Mouse (Mus musculus) megakaryocyte, adult 5-6 weeks (primary cell): Measurements from ENCODE around the gene Slc4a4. TPM values are rescaled to one million over a fixed set of nuclear protein-coding genes. Genes with fewer than 3 reads are reported as not detected.
"Not testable (repeated sequence)": the region's sequence is repeated elsewhere in the genome, so short reads cannot be mapped to it uniquely, and the experiment has no call there.

ENCODE experiments used
- ATAC-seq: 2 replicates; pipeline ENCODE4 v1.8.0; 2016; ENCODE audit warnings: mild to moderate bottlenecking, inconsistent platforms; ENCODE audit not compliant: poor library complexity, severe bottlenecking
- total RNA-seq, 2 experiments: library from RNA; stranded (forward) in 1 of 2; stranded (reverse) in 1 of 2; fragments of 153-499, 151-499 nt in 1 of 2; fragments of 221-1000, 200-1000 nt in 1 of 2; gene quantifications; 2 replicates each; pipeline versions ENCODE4 v1.2.3 to v1.2.4; 2015 to 2017

Gene Slc4a4
- total RNA-seq, 2 experiments from 2014 or later, result not detected

DNA sequence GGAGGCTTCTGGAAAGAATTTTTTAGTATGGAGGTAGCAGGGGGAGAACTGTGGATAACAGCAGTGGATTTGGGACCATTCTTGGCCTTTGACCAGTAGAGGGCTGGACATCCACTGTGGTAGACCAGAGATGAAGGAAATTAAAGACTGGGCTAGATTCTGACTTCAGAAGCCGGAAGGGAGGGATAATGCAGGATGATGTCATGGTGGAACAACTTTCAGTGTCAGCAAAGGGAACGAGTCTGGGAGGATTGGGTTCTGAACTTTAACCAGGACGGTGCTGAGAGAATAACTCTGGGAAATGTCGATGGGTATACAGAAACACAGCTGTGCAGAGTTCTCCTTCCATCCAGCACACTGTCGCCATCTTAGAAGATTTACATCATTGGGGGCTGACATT lies 175.7 kb downstream of the Slc4a4 start:
- no peak for ATAC-seq

DNA sequence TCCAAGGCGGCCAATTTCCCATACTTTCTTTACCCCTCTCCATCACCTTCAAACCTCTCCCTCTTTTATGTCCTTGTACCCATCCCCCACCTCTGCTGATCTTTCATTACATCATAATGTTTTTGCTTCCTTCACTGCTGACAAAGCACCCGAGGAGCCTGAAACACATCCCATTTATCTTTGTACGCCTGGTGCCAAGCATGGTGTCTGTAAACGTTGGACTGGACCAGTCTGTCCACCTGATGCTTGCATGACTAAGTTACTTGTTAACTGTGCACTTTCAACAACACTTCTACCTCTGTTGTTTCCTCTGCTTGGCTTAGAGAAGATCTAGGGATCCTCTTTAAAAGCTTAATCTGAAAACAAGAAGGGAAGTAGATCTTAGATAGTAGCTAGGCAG lies 180.5 kb downstream of the Slc4a4 start:
- no peak for ATAC-seq

DNA sequence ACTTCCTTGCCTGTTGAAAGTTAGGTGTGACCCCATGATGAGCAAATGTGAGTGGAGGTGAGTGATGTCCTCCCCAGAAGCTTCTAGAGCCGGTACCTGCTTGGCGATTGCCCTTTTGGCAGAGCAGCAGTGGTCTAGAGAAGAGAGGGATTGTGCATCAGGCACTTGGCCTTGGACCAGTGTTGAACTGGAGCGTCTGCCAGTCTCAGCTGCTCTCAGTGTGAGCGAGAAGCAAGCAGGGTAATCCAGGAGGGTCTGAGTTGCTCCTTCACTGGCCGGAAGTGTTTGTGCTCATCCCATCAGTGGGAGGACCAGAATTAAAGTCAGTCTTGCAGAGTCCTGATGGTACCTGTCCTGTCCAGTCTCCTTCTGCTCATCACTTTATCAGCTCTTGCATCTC lies 181.5 kb downstream of the Slc4a4 start:
- no peak for ATAC-seq

DNA sequence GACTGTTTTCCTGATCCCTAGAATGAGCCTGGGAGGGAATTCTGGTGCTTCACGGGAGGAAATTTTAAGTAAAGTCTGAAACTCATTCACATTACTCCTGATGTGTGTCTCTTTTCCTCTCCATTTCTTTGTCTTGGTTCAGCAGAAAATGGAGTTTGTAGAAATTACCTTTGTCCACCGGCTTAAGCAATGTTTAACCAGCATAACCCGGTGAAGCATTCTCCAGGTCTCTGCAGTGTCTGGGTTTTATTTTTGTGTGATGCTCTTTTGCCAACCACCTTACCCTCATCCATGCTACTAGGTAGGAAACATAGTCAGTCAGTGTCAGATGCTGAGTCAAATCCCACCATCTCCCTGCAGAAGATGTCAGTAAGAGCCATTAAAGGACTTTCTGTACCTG lies 183.4 kb downstream of the Slc4a4 start:
- ATAC-seq, result no peak

DNA sequence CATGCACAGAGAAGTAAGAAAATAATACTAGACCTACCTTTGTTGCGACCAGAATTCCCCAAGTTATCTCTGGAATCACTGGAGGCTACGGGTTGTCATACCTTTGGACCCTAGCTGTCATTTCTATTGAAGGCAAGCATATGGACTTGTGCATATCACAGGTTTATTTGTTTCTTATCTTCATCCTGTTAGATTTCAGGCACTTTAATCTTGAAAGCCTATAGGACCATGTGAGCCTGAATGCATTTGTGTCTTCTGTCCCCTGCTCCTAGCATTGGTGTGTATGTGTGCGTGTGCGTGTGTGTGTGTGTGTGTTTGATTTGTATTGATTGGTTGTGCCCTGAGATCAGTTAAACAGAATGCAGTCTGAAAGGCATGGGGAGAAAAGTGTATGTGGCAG lies 185.3 kb downstream of the Slc4a4 start:
- no peak for ATAC-seq

DNA sequence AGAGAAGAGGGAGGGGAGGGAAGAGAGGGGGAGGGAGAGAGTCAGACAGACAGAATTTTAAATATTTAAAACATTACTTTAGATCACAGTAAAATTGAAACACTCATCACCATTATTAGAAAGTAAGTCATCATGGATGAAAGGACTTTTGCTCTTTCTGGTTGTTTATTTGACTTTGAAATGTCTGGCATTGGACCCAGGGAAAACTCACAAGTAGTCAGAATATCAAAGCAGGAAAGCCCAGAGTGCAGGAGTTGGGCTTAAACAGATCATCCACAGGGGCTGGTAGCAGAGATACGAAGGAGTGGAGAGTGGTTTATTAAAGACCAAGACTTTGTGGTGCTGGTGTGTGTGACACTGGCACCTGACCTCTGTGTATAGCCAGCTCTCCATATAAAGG lies 191.1 kb downstream of the Slc4a4 start:
- no peak for ATAC-seq

DNA sequence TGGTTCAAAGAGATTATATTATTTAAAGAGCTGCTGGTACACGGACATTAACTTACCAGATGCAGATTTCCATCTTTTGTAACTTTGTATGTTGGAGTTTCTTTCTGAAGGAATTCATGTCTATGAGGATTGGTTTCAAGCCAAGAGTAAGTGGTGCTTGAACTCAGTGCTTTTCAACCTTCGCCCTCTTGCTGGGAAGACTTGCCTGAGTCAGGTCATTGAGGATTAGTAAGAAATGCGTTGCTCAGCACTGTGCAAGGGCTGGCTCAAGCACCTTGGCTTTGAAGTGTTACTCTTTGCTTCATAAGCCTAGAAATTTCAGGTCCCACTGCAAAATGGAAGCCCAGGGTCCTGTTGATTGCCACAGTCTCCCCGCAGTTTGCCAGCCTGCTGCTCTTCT lies 196.9 kb downstream of the Slc4a4 start:
- no peak for ATAC-seq

DNA sequence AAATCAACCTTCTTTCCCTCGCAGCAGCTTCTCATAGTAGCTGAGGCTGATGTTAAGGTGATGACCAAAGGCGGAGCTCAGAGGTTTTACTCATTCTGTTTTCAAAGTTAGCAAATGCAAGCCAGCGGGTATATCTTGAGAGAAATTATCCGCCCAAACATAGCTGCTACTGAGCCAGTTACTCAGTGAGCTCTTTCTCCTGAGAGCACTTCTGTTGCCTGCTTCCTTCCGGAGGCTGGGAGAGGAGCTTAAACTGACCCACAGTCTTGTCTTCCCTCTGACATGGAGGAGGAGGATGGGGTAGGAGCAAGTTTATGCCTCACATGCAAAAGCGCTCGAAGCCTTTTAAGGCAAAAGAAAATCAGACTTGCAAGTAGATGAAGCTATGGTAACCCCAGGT lies 201.3 kb downstream of the Slc4a4 start:
- ATAC-seq, result no peak

DNA sequence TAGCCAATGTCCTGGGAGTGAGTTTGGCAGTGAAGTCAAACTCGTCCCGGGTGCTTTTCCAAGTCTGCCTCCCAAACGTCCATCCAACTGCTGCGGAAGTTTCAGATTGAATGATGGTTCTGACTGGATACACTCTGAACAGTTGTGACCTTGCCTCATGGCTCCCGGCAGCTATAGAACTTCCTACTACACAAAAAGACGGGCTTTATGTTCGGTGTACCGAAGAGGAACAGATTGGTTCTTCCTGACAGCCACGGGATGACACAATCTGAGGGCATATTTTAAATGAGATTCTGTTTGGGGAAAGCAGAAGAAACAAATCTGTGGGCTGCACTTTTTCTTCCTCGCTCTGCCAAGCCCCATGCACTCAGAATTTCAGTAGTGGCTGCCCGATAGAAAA lies 201.8 kb downstream of the Slc4a4 start:
- ATAC-seq, result no peak

DNA sequence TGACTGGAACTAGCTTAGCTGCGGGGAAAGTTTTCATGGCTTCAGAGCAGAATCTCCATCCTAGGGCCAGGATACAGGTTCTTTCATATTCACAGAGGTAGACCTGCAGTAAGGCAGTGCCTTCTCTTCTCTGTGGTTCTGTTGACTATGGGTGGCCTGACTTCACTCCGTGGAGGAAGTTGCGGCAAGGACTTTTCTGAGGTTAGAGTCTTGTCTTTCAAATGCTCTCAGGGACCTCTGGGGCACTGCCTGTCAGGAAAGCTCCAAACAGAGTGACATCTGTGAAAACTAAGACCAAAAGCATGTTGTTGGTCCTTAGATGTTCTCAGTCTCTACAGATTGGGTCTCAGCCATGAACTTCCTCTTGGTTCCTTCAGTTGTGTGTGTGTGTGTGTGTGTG lies 203.5 kb downstream of the Slc4a4 start:
- no peak for ATAC-seq

DNA sequence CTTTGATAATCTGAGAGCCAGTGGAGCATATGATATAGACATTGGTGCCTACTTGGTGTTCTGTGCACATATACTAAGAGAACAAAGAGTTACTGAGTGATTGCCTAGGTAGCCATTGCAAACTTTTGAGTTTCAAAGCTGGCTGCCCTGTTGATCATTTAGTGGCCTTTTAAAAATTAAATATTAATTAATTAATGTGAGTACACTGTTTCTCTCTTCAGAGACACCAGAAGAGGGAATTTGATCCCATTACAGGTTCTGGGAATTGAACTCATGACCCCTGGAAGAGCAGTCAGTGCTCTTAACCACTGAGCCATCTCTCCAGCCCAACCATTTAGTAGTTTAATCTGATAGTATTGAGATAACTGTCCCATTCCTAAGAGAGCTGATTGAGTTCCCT lies 209.8 kb downstream of the Slc4a4 start:
- no peak for ATAC-seq

DNA sequence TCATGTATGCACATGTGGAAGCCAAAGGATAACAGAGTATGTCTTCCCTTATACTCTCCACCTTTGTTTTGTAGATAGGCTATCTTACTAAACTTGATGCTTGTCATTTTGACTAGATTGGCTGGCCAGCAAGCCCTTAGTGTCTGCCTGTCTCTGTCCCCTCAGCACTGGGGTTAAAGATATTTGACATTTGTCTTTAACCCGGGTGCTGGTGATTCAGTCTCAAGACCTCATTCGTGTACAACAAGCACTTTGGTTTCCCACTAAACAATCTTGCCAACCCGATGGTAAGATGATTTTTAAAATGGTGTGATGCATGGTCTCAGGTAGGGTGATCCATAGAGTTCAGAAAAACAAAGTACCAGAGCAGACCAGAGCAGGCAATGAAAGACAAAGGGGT lies 210.7 kb downstream of the Slc4a4 start:
- no peak for ATAC-seq

DNA sequence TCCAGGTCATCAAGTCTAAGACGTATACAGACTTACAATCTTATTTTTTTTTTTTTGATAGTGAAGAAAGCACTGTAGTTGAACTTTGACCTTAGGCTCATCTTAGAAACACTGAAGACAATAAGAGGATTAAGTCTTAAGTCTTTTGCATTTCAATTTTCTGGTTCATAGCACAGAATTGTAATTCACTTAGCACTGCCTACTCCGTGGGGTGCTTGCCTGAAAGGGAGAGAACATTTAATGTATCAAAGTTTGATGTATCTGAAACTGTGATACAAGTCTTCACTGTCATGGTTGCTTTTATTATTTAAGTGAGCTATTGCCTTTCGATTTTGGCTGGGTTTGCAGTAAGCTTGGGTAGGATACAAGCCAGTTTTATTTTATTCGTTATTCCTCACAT lies 211.5 kb downstream of the Slc4a4 start:
- ATAC-seq, result no peak

DNA sequence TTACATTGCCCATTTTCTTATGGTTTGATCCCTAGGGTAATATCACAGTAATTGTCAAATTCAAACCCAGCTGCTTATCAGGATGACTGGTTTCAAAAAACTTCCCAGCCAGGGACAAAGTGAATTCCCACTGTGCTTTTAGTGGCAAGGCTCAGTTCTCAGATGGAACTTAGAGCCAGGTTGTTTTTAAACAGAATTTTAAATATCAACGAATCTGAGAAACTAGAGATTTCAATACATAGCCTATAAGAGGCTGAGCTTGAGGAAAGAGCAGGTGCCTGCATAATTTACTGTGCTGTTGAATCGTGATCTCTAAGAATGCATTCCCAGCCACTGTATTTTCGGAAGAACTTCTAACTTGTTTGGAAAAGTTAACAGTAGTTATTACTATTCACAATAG lies 213.3 kb downstream of the Slc4a4 start:
- no peak for ATAC-seq

DNA sequence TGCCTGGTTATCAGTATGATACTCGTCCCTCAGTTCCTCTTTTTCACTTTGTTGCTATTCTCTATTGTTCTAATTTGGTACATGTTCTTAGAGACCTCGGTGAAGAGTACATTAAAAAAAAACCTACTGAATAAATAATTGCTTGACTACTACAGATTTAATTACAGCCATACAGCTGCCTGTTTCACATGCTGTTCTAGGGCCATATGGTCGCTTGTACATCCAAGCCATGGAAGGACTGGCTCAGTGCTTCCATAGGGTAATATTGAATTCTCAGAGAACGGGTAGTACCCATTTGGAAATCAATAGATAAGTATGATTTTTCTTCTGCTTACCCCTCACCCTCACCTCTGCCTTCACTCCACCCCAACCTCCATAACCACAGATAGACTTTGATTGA lies 215.9 kb downstream of the Slc4a4 start:
- no peak for ATAC-seq

DNA sequence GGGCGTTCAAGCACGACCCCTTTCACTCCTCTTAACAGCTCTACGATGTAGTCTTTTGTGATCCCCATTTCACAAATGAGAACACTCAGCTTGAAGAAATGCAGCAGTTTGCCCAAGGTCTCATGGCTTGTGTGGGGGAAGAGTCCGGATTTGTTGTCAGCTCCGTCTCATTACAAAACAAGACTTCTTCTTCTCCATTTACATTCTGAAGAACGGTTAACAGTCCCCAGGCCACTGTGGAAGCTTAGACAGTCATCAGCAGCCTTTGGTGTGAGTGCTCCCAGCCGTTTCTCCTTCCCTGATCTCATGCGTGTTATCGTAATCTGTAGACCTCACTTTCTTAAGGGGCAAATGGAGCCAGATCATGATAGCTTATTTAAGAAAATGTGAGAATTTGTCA lies 218.7 kb downstream of the Slc4a4 start:
- no peak for ATAC-seq

DNA sequence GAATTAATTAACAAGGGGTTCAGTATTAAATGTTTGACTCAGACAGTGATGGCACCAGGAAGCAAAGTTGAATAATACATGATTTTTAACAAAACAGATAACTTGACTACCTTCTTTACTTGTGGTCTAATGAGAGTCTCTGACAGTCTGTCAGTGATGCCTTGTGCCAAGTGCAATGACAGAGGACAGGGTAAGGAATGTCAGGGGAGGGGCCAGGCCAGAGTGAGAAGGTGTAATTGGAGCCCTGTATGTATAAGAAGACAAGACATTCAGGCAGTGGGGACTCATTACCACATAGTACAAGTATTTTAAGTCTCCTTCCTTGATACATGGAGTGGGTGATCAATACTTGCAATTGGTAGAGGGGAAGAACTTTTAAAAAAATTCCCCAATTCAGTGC lies 219.6 kb downstream of the Slc4a4 start:
- ATAC-seq, result no peak

DNA sequence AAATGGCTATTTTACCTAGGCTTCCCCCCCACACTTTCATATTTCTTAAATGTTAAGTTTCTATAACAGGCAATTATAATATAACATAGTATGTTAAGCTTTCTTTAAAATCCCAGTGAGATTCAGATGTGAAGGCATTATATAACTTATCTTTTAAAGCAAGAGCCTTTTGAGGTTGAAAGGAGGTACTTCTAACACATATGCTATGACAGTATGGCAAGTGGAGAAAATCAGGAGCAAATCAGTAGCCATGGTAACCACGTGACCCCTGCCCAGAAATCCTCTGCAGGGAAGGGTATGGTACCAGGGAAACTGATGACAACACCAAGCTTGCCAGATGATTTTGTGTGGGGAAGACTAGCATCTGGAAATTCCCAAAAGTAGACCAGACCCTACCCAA lies 222.2 kb downstream of the Slc4a4 start:
- no peak for ATAC-seq

DNA sequence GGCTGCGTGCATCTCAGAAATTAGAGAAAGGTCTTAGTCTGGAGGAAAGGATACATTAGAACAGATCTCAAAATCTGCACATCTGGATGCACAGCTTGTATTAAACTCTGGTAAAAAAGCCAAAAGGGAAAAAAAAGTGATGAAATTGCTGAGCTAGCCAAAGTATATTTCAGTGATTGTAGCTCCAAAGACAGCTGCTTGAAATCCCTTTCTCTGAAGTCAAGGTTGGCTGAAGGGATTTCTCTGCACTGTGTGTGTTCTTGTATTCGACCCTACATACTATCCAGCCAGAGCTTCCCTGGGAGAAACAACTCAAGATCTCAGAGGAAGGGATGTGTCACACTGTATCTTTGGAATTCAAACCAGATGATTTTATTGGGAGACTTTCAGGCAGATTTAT lies 223.2 kb downstream of the Slc4a4 start:
- no peak for ATAC-seq

DNA sequence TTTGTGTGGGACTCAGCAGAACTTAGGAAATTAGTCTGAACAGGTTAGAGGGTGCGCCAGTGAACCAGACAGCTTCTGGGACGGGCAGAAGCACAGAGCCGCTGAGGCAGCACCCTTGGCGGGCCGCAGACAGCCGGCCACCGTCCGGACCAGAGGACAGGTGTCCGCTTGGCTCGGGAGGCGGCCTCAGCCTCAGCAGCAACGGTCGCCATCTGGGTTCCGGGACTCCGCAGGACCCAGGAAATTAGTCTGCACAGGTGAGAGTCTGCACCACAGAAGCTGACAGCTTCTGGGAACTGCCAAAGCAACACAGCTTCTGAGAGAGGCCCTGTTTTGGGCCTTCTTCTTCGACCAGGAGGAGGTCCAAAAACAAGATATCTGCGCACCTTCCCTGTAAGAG lies 225.4 kb downstream of the Slc4a4 start:
- ATAC-seq, result not testable (repeated sequence)

DNA sequence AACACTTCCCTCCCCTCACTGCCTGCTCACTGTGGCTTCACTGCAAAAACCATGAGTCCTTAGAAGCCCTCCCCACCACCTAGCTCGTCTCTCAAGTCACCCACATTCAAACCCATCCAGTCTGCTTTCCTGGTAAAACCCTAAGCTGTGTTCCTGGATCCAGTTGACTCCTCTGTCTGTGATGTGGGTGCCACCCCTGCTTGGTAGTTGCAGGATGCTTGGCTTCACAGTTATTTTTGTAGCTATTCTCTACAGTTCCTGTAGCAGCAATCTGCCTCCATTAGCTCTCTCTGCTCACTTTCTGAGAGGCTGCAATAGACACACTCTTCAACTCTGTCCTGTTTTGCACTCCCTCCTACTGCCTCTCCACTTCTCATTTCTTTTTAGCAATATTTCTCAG lies 234.3 kb downstream of the Slc4a4 start:
- ATAC-seq, result no peak

DNA sequence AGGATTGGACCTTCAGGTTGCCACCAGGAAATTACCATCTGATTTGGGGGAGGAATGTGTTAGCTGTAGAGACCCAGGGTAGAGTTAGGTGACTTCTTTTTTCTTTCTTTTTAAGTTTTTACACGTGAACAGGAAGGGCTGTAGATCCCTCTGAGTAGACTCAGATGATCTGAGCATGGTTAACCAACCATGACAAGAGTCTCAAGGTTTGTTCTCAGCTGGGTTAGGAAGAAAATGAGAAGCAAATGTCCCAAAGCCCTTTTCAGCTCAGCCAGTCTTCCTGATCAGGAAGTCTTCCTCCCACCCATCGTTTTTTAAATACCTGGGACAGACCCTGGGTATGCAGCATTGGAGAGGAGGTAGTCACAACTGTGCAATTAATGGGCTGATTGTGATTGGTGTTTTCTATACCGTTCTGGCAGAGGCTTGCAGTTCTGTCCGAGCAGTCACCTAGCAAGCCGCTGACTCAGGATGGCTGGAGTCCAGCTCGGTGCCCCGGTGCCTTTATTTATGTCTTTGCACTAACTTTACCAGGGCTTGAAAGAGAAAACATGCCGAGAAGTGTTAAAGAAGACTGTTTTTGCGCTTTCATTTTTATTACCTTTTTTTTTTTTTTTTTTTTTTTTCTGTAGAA lies 236.8 kb downstream of the Slc4a4 start:
- no peak for ATAC-seq

DNA sequence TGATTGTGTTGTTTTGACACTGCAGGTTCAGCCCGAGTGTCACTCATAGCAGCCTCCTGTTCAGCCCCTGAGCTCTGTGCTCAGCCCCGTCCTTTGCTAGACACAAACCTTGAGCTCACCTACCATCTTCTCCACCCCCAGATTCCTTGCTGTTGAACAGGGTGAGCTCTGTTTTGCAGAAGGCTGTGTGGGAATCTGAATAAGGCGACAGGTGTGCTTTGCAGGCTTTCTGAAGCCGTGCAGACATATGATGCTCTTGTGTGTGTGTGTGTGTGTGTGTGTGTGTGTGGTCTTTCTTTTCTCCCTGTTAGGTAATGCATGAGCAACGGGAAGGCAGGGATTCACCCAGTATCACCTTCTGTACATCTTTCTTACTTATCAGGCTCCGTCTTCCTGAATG lies 241.6 kb downstream of the Slc4a4 start:
- ATAC-seq, result no peak

DNA sequence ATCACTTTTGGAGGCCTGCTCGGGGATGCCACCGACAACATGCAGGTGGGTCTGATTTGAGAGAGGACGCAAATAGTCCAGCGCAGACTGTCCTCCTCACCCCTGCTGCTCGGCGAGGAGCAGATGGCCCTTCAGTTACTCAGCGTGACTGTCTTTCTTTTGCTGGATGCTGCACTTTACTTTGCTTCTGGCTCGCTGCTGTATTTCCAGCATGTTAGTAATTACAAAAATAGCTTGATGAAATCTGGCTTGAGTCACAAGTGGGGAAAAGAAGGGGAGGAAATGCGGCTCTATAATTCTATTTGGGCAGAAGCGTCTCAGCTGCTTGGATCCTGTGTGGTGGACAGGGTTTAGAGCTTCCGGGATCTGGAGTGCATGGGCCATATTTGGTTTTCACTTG lies 249.2 kb downstream of the Slc4a4 start:
- no peak for ATAC-seq
